Mouse (Mus musculus) gastrocnemius, postnatal 25 days (tissue): ENCODE data around the gene Gm4302. TPM values are rescaled to one million over a fixed set of nuclear protein-coding genes. Genes with fewer than 3 reads are reported as not detected.
"Not testable (repeated sequence)": the region's sequence is repeated elsewhere in the genome, so short reads cannot be mapped to it uniquely, and the experiment has no call there.

ENCODE experiments used
- DNase-seq: peaks from one replicate; pipeline ENCODE4 v3.0.0; 2022
- long read RNA-seq, 2 experiments: library from polyadenylated mRNA; stranded (forward); transcript quantifications; one replicate each; pipeline ENCODE4 v2.0.0; 2021
- total RNA-seq, 2 experiments: library from RNA; stranded (reverse); gene quantifications; 1 replicate in 1 of 2; 2 replicates in 1 of 2; pipeline ENCODE4 v1.2.3; 2021

The Gm4302 gene
- total RNA-seq, result not detected
- long read RNA-seq, experiment 1, result 0 reads
- long read RNA-seq, experiment 2, result 0 reads

GRCm38 (mm10) chr10:100340536-100340935, at the start of gene Gm4302:
Gene Gm4302, plus strand, starts transcription at chr10:100340836.
- DNase-seq, result not testable (repeated sequence)

GRCm38 (mm10) chr10:100296105-100296504, 44.5 kb upstream of the Gm4302 start:
- DNase-seq, result no peak

GRCm38 (mm10) chr10:100300106-100300505, 40.5 kb upstream of the Gm4302 start:
- DNase-seq, result not testable (repeated sequence)

- not testable (repeated sequence) for DNase-seq
Observed at GRCm38 (mm10) chr10:100335376-100335775, 5.3 kb upstream of the Gm4302 start, which contains the start of gene Gm4301. Gene Gm4301, plus strand, starts transcription at chr10:100335676.

- DNase-seq, result not testable (repeated sequence)
Observed at GRCm38 (mm10) chr10:100345672-100346071, 5.0 kb downstream of the Gm4302 start, which contains the start of gene Gm4303. Gene Gm4303, plus strand, starts transcription at chr10:100345972.

- DNase-seq, result not testable (repeated sequence)
Observed at GRCm38 (mm10) chr10:100350793-100351192, 10.2 kb downstream of the Gm4302 start, which contains the start of gene Gm4305. Gene Gm4305, plus strand, starts transcription at chr10:100351093.

GRCm38 (mm10) chr10:100356841-100357240, 16.2 kb downstream of the Gm4302 start:
- DNase-seq, result peak; percentile 7

GRCm38 (mm10) chr10:100361038-100361437, 20.4 kb downstream of the Gm4302 start, which contains the start of gene Gm4307:
Gene Gm4307, plus strand, starts transcription at chr10:100361338.
- DNase-seq, result not testable (repeated sequence)

GRCm38 (mm10) chr10:100382460-100382859, 41.8 kb downstream of the Gm4302 start, which contains the start of gene Gm4312:
Gene Gm4312, minus strand, starts transcription at chr10:100382560.
- not testable (repeated sequence) for DNase-seq

Other genes with a start within 250 kb of the Gm4302 start
- gene Gm4301, start 5.2 kb upstream of the Gm4302 start, total RNA-seq, result not detected
- not detected for gene Gm4303, start 5.1 kb downstream of the Gm4302 start, total RNA-seq
- not detected for gene Gm4305, start 10.3 kb downstream of the Gm4302 start, total RNA-seq
- gene Gm4307, start 20.5 kb downstream of the Gm4302 start, total RNA-seq, result not detected
- not detected for gene Gm4312, start 41.7 kb downstream of the Gm4302 start, total RNA-seq
- 10 to 100 TPM in 1 of 2 experiments, 1 to 10 TPM in 1; 6.7 to 10.4 TPM for gene Tmtc3, start 146.5 kb downstream of the Gm4302 start, total RNA-seq
- 1 to 10 TPM; 2.0 to 2.9 TPM for gene Cep290, start 146.7 kb downstream of the Gm4302 start, total RNA-seq
- 1 to 10 TPM; 5.4 to 7.7 TPM for gene 4930430F08Rik, start 249.6 kb downstream of the Gm4302 start, total RNA-seq
- not detected for gene 1700017N19Rik, start 249.6 kb downstream of the Gm4302 start, total RNA-seq